Comparison of ENCODE assay signal across 18 mouse cellular contexts in the genomic region with DNA sequence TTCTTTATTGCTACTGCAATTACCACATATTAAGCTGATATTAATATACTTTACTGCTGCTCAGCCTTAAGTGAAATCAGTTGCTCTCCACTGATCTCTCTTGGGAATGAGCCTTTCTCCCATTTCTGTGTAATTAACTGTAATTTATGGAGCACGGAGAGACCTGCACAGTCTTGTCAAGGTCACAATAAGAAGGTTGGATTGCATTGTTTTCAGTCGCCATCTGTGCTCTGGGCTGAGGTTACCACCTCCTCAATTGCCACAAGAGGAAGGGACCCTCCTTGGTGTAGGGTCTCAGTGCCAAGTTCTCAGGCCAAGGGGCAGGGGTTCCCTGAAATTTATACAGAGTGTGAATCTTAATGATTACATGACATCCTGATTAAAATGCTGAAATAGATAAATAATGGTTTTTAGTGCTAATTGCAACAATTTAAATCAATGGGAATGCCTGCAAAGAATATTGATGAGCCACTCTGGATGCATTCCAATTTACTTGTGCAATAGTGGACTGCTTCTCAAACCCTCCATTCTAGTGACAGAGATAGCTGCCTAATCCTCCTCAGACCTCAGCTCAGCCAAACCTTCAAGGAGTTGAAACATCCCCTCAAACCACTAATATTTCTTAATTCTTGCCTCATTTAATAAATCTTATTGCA.
DNase-seq lines count a peak whose midpoint lies in the region; ATAC-seq and TF ChIP-seq lines count a peak whose summit lies in the region.
"Had no signal": no experiment of that assay in that cellular context is flagged by ENCODE, and none has a peak within 500 bp of the region (broad histone marks: within the 10 kb centered on the region; RNA-seq: fewer than 3 reads in every experiment).

No protein-coding gene starts in this region.

- DNase-seq in embryo, embryonic 10 days (ENCODE audit: low spot score) = peak; percentile 7
- DNase-seq in embryo, embryonic 9.5 days (ENCODE audit: extremely low spot score) = no peak
- peak; percentile 3 for DNase-seq in lung, embryonic 14.5 days
- no peak for DNase-seq in lung, adult 18-20 months
- DNase-seq in embryonic facial prominence, embryonic 11.5 days (ENCODE audit: low spot score) = no peak
- DNase-seq in heart, adult 18-20 months = no peak
- DNase-seq: cerebellum, postnatal 25 days; heart, postnatal 14 days; kidney, adult 11 months; lung, postnatal 14 days; thymus, postnatal 4 days had no signal

- H3K4me3 ChIP-seq in lung, embryonic 14.5 days (ENCODE audit: low read depth, low read length) = no peak overlapping the region
- H3K4me3 ChIP-seq in embryonic facial prominence, embryonic 11.5 days (ENCODE audit: low read depth, low read length) = no peak overlapping the region
- no peak overlapping the region for H3K4me3 ChIP-seq in hindbrain, embryonic 15.5 days
- H3K4me3 ChIP-seq: erythroblast, embryonic 14.5 days; liver, embryonic 12.5 days had no signal

- no peak overlapping the region for H3K9ac ChIP-seq in lung, embryonic 14.5 days
- H3K9ac ChIP-seq in embryonic facial prominence, embryonic 11.5 days (replicated peaks; ENCODE audit: low read length) = no peak overlapping the region
- no peak overlapping the region for H3K9ac ChIP-seq in hindbrain, embryonic 15.5 days
- H3K9ac ChIP-seq: liver, embryonic 12.5 days had no signal

- ATAC-seq in lung, embryonic 14.5 days (ENCODE audit: insufficient read depth) = no peak
- 0 out of 2 replicates have a peak, but pooled peaks have one; percentile 23 for ATAC-seq in embryonic facial prominence, embryonic 11.5 days (replicated peaks; ENCODE audit: insufficient number of reproducible peaks, low FRiP score, low TSS enrichment, low read depth)
- no peak; the same call in 1 of the 2 replicates for ATAC-seq in hindbrain, embryonic 15.5 days (ENCODE audit: low FRiP score, low read depth)
- ATAC-seq in megakaryocyte, adult 5-6 weeks (ENCODE audit: poor library complexity, severe bottlenecking) = no peak
- ATAC-seq: activated CD4-positive, CD25-positive, alpha-beta regulatory T cell, adult 4 months; liver, embryonic 12.5 days had no signal

- TF ChIP-seq CTCF in lung, embryonic 14.5 days (IDR thresholded peaks at IDR 0.05; ENCODE audit: low read depth) = no peak

- H3K9me3 ChIP-seq in lung, embryonic 14.5 days (ENCODE audit: low read depth, low read length) = no peaks in the 10 kb centered on the region
- H3K9me3 ChIP-seq in embryonic facial prominence, embryonic 11.5 days (replicated peaks; ENCODE audit: control insufficient read depth, low read length) = no peaks in the 10 kb centered on the region
- H3K9me3 ChIP-seq in hindbrain, embryonic 15.5 days = no peaks in the 10 kb centered on the region
- H3K9me3 ChIP-seq: liver, embryonic 12.5 days had no signal

- WGBS in lung, embryonic 14.5 days = 49% methylated on average over 2 of the region's 2 CpGs
- 36% methylated on average over 2 of the region's 2 CpGs for WGBS in embryonic facial prominence, embryonic 11.5 days
- 13% methylated on average over 2 of the region's 2 CpGs for WGBS in hindbrain, embryonic 15.5 days

- H3K36me3 ChIP-seq in lung, embryonic 14.5 days (ENCODE audit: insufficient read depth) = no peaks in the 10 kb centered on the region
- no peaks in the 10 kb centered on the region for H3K36me3 ChIP-seq in embryonic facial prominence, embryonic 11.5 days (replicated peaks; ENCODE audit: control insufficient read depth, insufficient read depth, low read depth, low read length)
- no peaks in the 10 kb centered on the region for H3K36me3 ChIP-seq in hindbrain, embryonic 15.5 days
- H3K36me3 ChIP-seq: liver, embryonic 12.5 days had no signal

- H3K4me2 ChIP-seq in lung, embryonic 14.5 days = no peak overlapping the region
- no peak overlapping the region for H3K4me2 ChIP-seq in embryonic facial prominence, embryonic 11.5 days (ENCODE audit: low read depth, low read length)
- H3K4me2 ChIP-seq in hindbrain, embryonic 15.5 days = no peak overlapping the region
- H3K4me2 ChIP-seq: liver, embryonic 12.5 days had no signal

- no peaks in the 10 kb centered on the region for H3K27me3 ChIP-seq in lung, embryonic 14.5 days (ENCODE audit: insufficient read depth, low read length)
- H3K27me3 ChIP-seq in embryonic facial prominence, embryonic 11.5 days (ENCODE audit: control insufficient read depth, insufficient read depth, low read length) = no peaks in the 10 kb centered on the region
- H3K27me3 ChIP-seq in hindbrain, embryonic 15.5 days = no peaks in the 10 kb centered on the region
- H3K27me3 ChIP-seq: CH12.LX; liver, embryonic 12.5 days had no signal

- no peak overlapping the region for H3K27ac ChIP-seq in lung, embryonic 14.5 days (ENCODE audit: low read depth)
- H3K27ac ChIP-seq in embryonic facial prominence, embryonic 11.5 days (replicated peaks; ENCODE audit: low read depth, low read length) = no peak overlapping the region
- 0 out of 2 replicates have a peak overlapping the region, but pooled peaks have one; percentile 42 for H3K27ac ChIP-seq in hindbrain, embryonic 15.5 days (replicated peaks)
- H3K27ac ChIP-seq: liver, embryonic 12.5 days; stomach, postnatal 0 days had no signal

- H3K4me1 ChIP-seq in lung, embryonic 14.5 days (ENCODE audit: insufficient read depth) = no peaks in the 10 kb centered on the region
- no peaks in the 10 kb centered on the region for H3K4me1 ChIP-seq in embryonic facial prominence, embryonic 11.5 days (ENCODE audit: control insufficient read depth, insufficient read depth, low read length)
- H3K4me1 ChIP-seq in hindbrain, embryonic 15.5 days (replicated peaks) = 0 out of 2 replicates have a peak, but pooled peaks cover 4% of the 10 kb centered on the region
- H3K4me1 ChIP-seq: liver, embryonic 12.5 days had no signal

Comparison
In these comparisons a context has a peak if more than half of its experiments do, and no peak if none do; other contexts are left out.
1. DNase-seq: peak in embryo, embryonic 10 days (single experiment) and lung, embryonic 14.5 days (single experiment); none in embryo, embryonic 9.5 days (single experiment), lung, adult 18-20 months (0 of 2), embryonic facial prominence, embryonic 11.5 days (single experiment) and heart, adult 18-20 months (0 of 2).